Mouse (Mus musculus): Measurements from ENCODE around the gene Rfwd3.
"Not testable (repeated sequence)": the region's sequence is repeated elsewhere in the genome, so short reads cannot be mapped to it uniquely, and the experiment has no call there.

Rfwd3 gene

GRCm38 (mm10) chr8:111299821-111300568 is at the start of gene Rfwd3:
Rfwd3 (minus strand) TSS chr8:111300222.
- DNase-seq (ENCODE audit: low read depth) = peak; percentile 91

- peak; percentile 46 for DNase-seq (ENCODE audit: low read depth)
These were observed 43.2 kb upstream of the Rfwd3 start for GRCm38 (mm10) chr8:111343225-111343624.

GRCm38 (mm10) chr8:111340186-111340585 is 40.2 kb upstream of the Rfwd3 start:
- no peak for DNase-seq (ENCODE audit: low read depth)

- no peak for DNase-seq (ENCODE audit: low read depth)
These were observed 38.6 kb upstream of the Rfwd3 start for GRCm38 (mm10) chr8:111338370-111339208.

- DNase-seq (ENCODE audit: low read depth) = no peak
These were observed 37.9 kb upstream of the Rfwd3 start, which contains the start of gene Mlkl for GRCm38 (mm10) chr8:111337890-111338347. Mlkl (minus strand) TSS chr8:111338177.

- DNase-seq (ENCODE audit: low read depth) = no peak
These were observed 37.4 kb upstream of the Rfwd3 start for GRCm38 (mm10) chr8:111337311-111337889.

GRCm38 (mm10) chr8:111336692-111337091 is 36.7 kb upstream of the Rfwd3 start:
- DNase-seq (ENCODE audit: low read depth) = no peak

GRCm38 (mm10) chr8:111325222-111325790 is 25.3 kb upstream of the Rfwd3 start:
- DNase-seq (ENCODE audit: low read depth) = no peak

- no peak for DNase-seq (ENCODE audit: low read depth)
These were observed 14.7 kb upstream of the Rfwd3 start for GRCm38 (mm10) chr8:111314729-111315128.

GRCm38 (mm10) chr8:111313961-111314360 is 13.9 kb upstream of the Rfwd3 start:
- DNase-seq (ENCODE audit: low read depth) = not testable (repeated sequence)

GRCm38 (mm10) chr8:111312758-111313162 is 12.7 kb upstream of the Rfwd3 start:
- DNase-seq (ENCODE audit: low read depth) = peak; percentile 63

GRCm38 (mm10) chr8:111310006-111310405 is 10.0 kb upstream of the Rfwd3 start:
- DNase-seq (ENCODE audit: low read depth) = not testable (repeated sequence)

- no peak for DNase-seq (ENCODE audit: low read depth)
These were observed 5.2 kb upstream of the Rfwd3 start for GRCm38 (mm10) chr8:111305031-111305730.

- DNase-seq (ENCODE audit: low read depth) = no peak
These were observed 4.3 kb upstream of the Rfwd3 start for GRCm38 (mm10) chr8:111304359-111304758.

- not testable (repeated sequence) for DNase-seq (ENCODE audit: low read depth)
These were observed 3.2 kb upstream of the Rfwd3 start for GRCm38 (mm10) chr8:111303076-111303803.

- peak; percentile 19 for DNase-seq (ENCODE audit: low read depth)
These were observed 850 bp upstream of the Rfwd3 start for GRCm38 (mm10) chr8:111300597-111301546.

GRCm38 (mm10) chr8:111299363-111299820 is 630 bp downstream of the Rfwd3 start:
- peak; percentile 62 for DNase-seq (ENCODE audit: low read depth)

GRCm38 (mm10) chr8:111298011-111298410 is 2.0 kb downstream of the Rfwd3 start:
- DNase-seq (ENCODE audit: low read depth) = no peak

GRCm38 (mm10) chr8:111291733-111292132 is 8.3 kb downstream of the Rfwd3 start:
- no peak for DNase-seq (ENCODE audit: low read depth)

Data from c-Kit-positive CD71-positive TER-119-negative erythroid progenitor cells, embryonic 14.5 days (primary cell).